Mouse (Mus musculus): ENCODE data around the gene Zfp963. TPM values are rescaled to one million over a fixed set of nuclear protein-coding genes. Genes with fewer than 3 reads are reported as not detected.

Zfp963 gene
- polyA plus RNA-seq, 1 experiment from 2014 or later, result 5.9 TPM

- no peaks in the 10 kb centered on the region for H3K27me3 ChIP-seq
- peaks cover 17% of the 10 kb centered on the region for H3K4me1 ChIP-seq (replicated peaks)
- 67% methylated on average over 5 of the region's 5 CpGs for WGBS
- no peak overlapping the region for H3K27ac ChIP-seq
- peak overlapping the region; percentile 73 for H3K4me2 ChIP-seq
- H3K36me3 ChIP-seq, result peaks cover 16% of the 10 kb centered on the region
- no peak overlapping the region for H3K4me3 ChIP-seq (replicated peaks)
- ATAC-seq (ENCODE audit: insufficient number of reproducible peaks, insufficient read depth, low FRiP score, low TSS enrichment, low read depth), result no peak
- H3K9ac ChIP-seq (replicated peaks), result no peak overlapping the region
- no peaks in the 10 kb centered on the region for H3K9me3 ChIP-seq
Measured at GRCm38 (mm10) chr8:69789731-69790130, 40.0 kb upstream of the Zfp963 start.

DNA sequence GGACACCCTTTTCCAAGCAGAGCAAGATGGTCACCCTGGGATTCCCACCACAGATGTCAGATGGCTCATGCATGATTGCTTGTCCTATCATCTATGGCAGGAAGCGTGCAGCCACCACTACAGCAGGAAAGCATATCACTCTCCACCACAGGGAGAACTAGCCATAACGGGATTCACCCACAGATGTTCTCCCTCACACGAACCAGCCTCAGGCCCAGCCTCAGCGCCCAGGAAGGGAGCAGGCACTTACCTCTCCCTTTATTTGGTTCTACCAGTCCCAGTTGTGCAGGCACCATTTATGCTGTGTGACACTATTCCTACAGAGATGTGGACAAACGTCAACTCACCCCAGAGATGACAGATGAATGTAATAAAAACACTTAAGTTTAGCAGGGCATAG is 39.3 kb upstream of the Zfp963 start:
- peaks cover 17% of the 10 kb centered on the region for H3K4me1 ChIP-seq (replicated peaks)
- no peak overlapping the region for H3K4me2 ChIP-seq
- no peaks in the 10 kb centered on the region for H3K9me3 ChIP-seq
- H3K36me3 ChIP-seq, result peaks cover 11% of the 10 kb centered on the region
- H3K27ac ChIP-seq, result no peak overlapping the region
- 87% methylated on average over 5 of the region's 5 CpGs for WGBS
- no peak overlapping the region for H3K9ac ChIP-seq (replicated peaks)
- H3K27me3 ChIP-seq, result no peaks in the 10 kb centered on the region
- no peak for ATAC-seq (ENCODE audit: insufficient number of reproducible peaks, insufficient read depth, low FRiP score, low TSS enrichment, low read depth)
- H3K4me3 ChIP-seq (replicated peaks), result no peak overlapping the region

GRCm38 (mm10) chr8:69777111-69777510 is 27.3 kb upstream of the Zfp963 start:
- no peaks in the 10 kb centered on the region for H3K27me3 ChIP-seq
- H3K27ac ChIP-seq, result no peak overlapping the region
- no peak overlapping the region for H3K4me3 ChIP-seq (replicated peaks)
- no peaks in the 10 kb centered on the region for H3K9me3 ChIP-seq
- no peak overlapping the region for H3K4me2 ChIP-seq
- 70% methylated on average over 12 of the region's 12 CpGs for WGBS
- H3K4me1 ChIP-seq (replicated peaks), result peaks cover 11% of the 10 kb centered on the region
- H3K9ac ChIP-seq (replicated peaks), result no peak overlapping the region
- ATAC-seq (ENCODE audit: insufficient number of reproducible peaks, insufficient read depth, low FRiP score, low TSS enrichment, low read depth), result no peak
- H3K36me3 ChIP-seq, result no peaks in the 10 kb centered on the region

- Histone ChIP-seq H3K4me2 (peak overlapping the region; percentile 72), H3K4me3 (replicated peaks) (peak overlapping the region; percentile 73), H3K4me1 (replicated peaks) (peaks cover 23% of the 10 kb centered on the region), H3K27ac (peak overlapping the region; percentile 99), H3K36me3 (peaks cover 3% of the 10 kb centered on the region; the same call in 1 of the 2 replicates), H3K9ac (replicated peaks) (no peak overlapping the region), H3K27me3 (no peaks in the 10 kb centered on the region), H3K9me3 (no peaks in the 10 kb centered on the region)
- ATAC-seq (ENCODE audit: insufficient number of reproducible peaks, insufficient read depth, low FRiP score, low TSS enrichment, low read depth), result peak; percentile 27; the same call in 1 of the 2 replicates
- 50% methylated on average over 2 of the region's 2 CpGs for WGBS
Measured at GRCm38 (mm10) chr8:69775149-69775534, 25.4 kb upstream of the Zfp963 start.

DNA sequence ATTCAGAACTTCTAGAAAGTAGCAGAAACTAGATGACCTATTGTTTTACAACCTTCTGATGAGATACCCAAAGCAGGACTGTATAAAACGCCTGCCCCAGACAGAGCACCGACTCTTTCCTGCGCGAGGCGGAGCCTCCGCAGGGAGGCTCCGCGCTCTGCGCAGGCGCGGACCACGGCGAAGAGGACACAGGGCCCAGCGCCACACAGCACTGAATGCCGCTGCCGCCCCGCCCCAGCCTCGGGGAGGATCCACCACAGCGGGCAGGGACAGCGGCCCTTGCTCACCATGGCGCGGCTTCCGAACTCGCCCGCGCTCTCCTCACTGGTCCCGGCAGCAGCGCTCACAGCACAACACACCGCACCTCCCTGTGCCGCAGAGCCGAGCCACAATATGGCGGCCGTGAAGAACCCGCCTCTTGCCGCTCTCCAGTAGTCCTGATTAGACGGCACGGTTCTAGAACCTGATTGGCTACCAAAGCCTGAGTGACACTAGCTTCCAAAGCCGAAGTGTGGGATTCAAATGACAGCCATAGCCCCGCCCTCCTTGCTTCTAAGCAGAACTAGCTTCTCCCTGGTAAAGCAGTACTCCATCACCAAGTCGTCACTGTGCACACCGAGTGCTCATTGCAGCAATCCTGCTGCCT is 24.9 kb upstream of the Zfp963 start, which contains the start of gene Gm20422:
TSS of gene Gm20422 (minus strand) at position 384 of the 646 bp plus-strand sequence.
- peak within 1 kb of the TSS; percentile 99 for H3K27ac ChIP-seq
- H3K27me3 ChIP-seq, result no peaks in the 10 kb centered on the region
- peak within 1 kb of the TSS; percentile 87 for H3K9ac ChIP-seq (replicated peaks)
- H3K4me1 ChIP-seq (replicated peaks), result peaks cover 26% of the 10 kb centered on the region
- no peaks in the 10 kb centered on the region for H3K9me3 ChIP-seq
- peak; percentile 98 for ATAC-seq (ENCODE audit: insufficient number of reproducible peaks, insufficient read depth, low FRiP score, low TSS enrichment, low read depth)
- H3K4me2 ChIP-seq, result peak within 1 kb of the TSS; percentile 72
- under 1% methylated on average over 41 of the region's 41 CpGs for WGBS
- peaks cover 8% of the 10 kb centered on the region; the same call in 1 of the 2 replicates for H3K36me3 ChIP-seq
- H3K4me3 ChIP-seq (replicated peaks), result peak within 1 kb of the TSS; percentile 73

- peak overlapping the region; percentile 8; the same call in 1 of the 2 replicates for H3K4me2 ChIP-seq
- peaks cover 33% of the 10 kb centered on the region for H3K36me3 ChIP-seq
- WGBS, result 78% methylated on average over 2 of the region's 2 CpGs
Measured at GRCm38 (mm10) chr8:69772106-69772505, 22.3 kb upstream of the Zfp963 start.

DNA sequence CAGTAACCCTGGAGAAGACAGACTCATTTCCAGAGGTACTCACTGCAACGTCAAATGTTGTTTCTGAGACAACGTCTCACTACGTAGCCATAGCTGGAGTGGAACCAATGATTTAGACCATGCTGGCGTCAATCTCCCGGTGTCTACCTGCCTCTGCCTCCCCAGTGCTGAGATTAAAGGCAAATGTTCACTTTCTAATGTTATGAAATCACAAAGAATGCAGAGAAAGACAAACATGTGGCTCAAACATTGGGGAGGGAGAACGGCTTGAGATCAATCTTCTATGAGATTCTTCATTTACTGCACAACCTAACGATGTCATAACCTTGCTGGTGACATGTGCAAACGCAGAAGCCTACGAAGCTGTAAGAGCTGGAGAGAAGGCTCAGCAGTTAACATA is 21.5 kb upstream of the Zfp963 start:
- WGBS, result 76% methylated on average over 9 of the region's 9 CpGs
- H3K27ac ChIP-seq, result no peak overlapping the region
- no peak overlapping the region for H3K4me2 ChIP-seq
- no peak overlapping the region for H3K9ac ChIP-seq (replicated peaks)
- peaks cover 42% of the 10 kb centered on the region for H3K36me3 ChIP-seq
- H3K4me1 ChIP-seq (replicated peaks), result peaks cover 26% of the 10 kb centered on the region
- no peak overlapping the region for H3K4me3 ChIP-seq (replicated peaks)
- ATAC-seq (ENCODE audit: insufficient number of reproducible peaks, insufficient read depth, low FRiP score, low TSS enrichment, low read depth), result no peak
- 0 out of 2 replicates have a peak, but pooled peaks cover 4% of the 10 kb centered on the region for H3K9me3 ChIP-seq
- H3K27me3 ChIP-seq, result no peaks in the 10 kb centered on the region

More at GRCm38 (mm10) chr8:69772106-69772505, 22.3 kb upstream of the Zfp963 start:
- Histone ChIP-seq H3K9me3 (no peaks in the 10 kb centered on the region), H3K27ac (no peak overlapping the region), H3K4me3 (replicated peaks) (no peak overlapping the region), H3K4me1 (replicated peaks) (peaks cover 26% of the 10 kb centered on the region), H3K9ac (replicated peaks) (no peak overlapping the region), H3K27me3 (no peaks in the 10 kb centered on the region)
- ATAC-seq (ENCODE audit: insufficient number of reproducible peaks, insufficient read depth, low FRiP score, low TSS enrichment, low read depth), result no peak

- H3K4me3 ChIP-seq (replicated peaks), result no peak overlapping the region
- H3K27me3 ChIP-seq, result no peaks in the 10 kb centered on the region
- ATAC-seq (ENCODE audit: insufficient number of reproducible peaks, insufficient read depth, low FRiP score, low TSS enrichment, low read depth), result no peak
- no peak overlapping the region for H3K27ac ChIP-seq
- 95% methylated on average over 4 of the region's 4 CpGs for WGBS
- H3K9ac ChIP-seq (replicated peaks), result no peak overlapping the region
- H3K4me2 ChIP-seq, result no peak overlapping the region
- peaks cover 87% of the 10 kb centered on the region for H3K36me3 ChIP-seq
- no peaks in the 10 kb centered on the region for H3K4me1 ChIP-seq (replicated peaks)
- 0 out of 2 replicates have a peak, but pooled peaks cover 14% of the 10 kb centered on the region for H3K9me3 ChIP-seq
Measured at GRCm38 (mm10) chr8:69761814-69762445, 12.2 kb upstream of the Zfp963 start.

GRCm38 (mm10) chr8:69758316-69758715 is 8.5 kb upstream of the Zfp963 start:
- ATAC-seq (ENCODE audit: insufficient number of reproducible peaks, insufficient read depth, low FRiP score, low TSS enrichment, low read depth), result no peak
- Histone ChIP-seq H3K27ac (no peak overlapping the region), H3K4me3 (replicated peaks) (no peak overlapping the region), H3K9me3 (no peaks in the 10 kb centered on the region), H3K4me1 (replicated peaks) (no peaks in the 10 kb centered on the region), H3K27me3 (no peaks in the 10 kb centered on the region), H3K4me2 (no peak overlapping the region), H3K9ac (replicated peaks) (no peak overlapping the region), H3K36me3 (peaks cover 69% of the 10 kb centered on the region)
- 97% methylated on average over 5 of the region's 5 CpGs for WGBS

- no peak overlapping the region for H3K4me2 ChIP-seq
- H3K9ac ChIP-seq (replicated peaks), result no peak overlapping the region
- peaks cover 10% of the 10 kb centered on the region for H3K4me1 ChIP-seq (replicated peaks)
- no peaks in the 10 kb centered on the region for H3K9me3 ChIP-seq
- no peak overlapping the region for H3K4me3 ChIP-seq (replicated peaks)
- WGBS, result 75% methylated on average over 2 of the region's 2 CpGs
- no peaks in the 10 kb centered on the region for H3K27me3 ChIP-seq
- ATAC-seq (ENCODE audit: insufficient number of reproducible peaks, insufficient read depth, low FRiP score, low TSS enrichment, low read depth), result no peak
- H3K27ac ChIP-seq, result no peak overlapping the region
- peaks cover 25% of the 10 kb centered on the region for H3K36me3 ChIP-seq
Measured at GRCm38 (mm10) chr8:69752437-69752836, 2.7 kb upstream of the Zfp963 start.

DNA sequence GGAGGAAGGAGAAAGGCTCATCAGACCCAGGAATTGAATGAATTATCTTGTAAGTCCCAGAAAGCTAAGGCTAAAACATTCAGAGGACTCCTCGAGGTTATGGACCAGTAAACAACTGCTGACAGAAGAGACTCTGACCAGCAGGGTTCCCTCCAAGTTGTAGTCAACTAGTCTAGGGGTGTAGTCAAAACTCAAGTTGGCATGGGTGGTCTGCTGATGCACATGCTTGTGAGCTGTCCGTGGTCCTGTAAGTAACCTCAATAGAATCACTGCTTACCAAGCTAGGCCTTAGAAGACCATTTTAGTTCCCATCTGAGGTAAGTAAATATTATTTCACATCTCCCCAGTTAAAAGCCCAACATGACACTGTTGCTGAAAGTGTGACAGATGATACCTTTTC is 8.5 kb downstream of the Zfp963 start:
- peaks cover 31% of the 10 kb centered on the region for H3K36me3 ChIP-seq
- 76% methylated on average over 2 of the region's 2 CpGs for WGBS

More for the DNA sequence above, 8.5 kb downstream of the Zfp963 start:
- H3K9ac ChIP-seq (replicated peaks), result no peak overlapping the region
- no peak overlapping the region for H3K4me3 ChIP-seq (replicated peaks)
- H3K9me3 ChIP-seq, result no peaks in the 10 kb centered on the region
- no peaks in the 10 kb centered on the region for H3K27me3 ChIP-seq
- no peak overlapping the region for H3K27ac ChIP-seq
- no peaks in the 10 kb centered on the region for H3K4me1 ChIP-seq (replicated peaks)
- H3K4me2 ChIP-seq, result no peak overlapping the region
- no peak for ATAC-seq (ENCODE audit: insufficient number of reproducible peaks, insufficient read depth, low FRiP score, low TSS enrichment, low read depth)

Measured in limb, embryonic 12.5 days (tissue).